Mouse (Mus musculus): ENCODE measurements around the gene Ebf1. TPM values are rescaled to one million over a fixed set of nuclear protein-coding genes. Genes with fewer than 3 reads are reported as not detected.
A peak's percentile ranks its signal among the peaks of the same experiment; 100 is the strongest.
"Not testable (repeated sequence)": the region's sequence is repeated elsewhere in the genome, so short reads cannot be mapped to it uniquely, and the experiment has no call there.

Gene Ebf1
- 3.6 and 3.7 TPM in 2 replicates for polyA plus RNA-seq (2015; fragmentation: Nextera tagmentation; extraction: Ambion mirVana)

DNA sequence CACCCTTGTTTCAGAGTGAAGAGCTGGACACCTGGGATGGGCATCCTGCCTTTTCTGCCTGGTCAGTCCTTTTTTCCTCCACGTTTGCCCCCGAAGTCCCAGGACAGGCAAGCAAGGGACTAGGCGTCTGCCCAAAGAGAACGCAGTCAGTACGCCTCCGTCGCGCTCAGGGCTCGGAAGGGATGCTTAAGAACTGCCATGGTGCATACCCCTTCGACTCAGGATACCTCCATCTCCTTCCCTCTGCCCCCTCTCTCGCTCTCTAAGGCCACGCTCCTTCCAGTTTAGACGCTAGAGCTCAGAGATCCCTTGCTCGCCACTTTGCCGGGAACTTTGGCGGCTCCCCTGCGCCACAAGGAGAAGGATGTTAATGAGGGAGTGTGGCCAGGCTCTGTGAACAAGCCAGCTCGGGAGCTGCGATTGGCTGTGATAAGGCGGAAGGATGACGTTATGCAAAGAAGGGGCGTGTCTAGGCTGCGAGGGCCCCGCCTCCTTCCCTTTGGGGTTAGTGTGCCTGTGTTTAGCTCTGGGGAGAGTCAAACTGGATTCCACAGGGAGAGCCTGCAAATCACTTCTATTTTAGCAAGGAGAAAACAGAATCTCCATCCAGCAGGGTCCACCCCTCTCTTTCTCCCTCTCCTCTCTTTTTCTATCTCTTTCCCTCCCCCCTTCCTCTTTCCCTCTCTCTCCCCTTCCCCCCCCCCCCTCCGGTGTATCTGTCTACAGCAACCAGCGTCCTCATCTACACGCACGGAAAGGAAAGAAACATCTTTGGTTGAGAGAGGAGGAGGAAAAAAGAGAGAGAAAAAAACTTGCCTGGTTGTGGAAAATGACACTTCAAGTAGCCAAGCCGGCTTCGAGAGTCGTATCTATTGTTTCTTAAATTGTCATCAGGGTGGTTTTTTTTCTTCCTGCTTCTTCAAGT lies at the start of gene Ebf1:
Gene Ebf1 (plus strand): TSS at position 530 of the 925 bp plus-strand sequence.
- peak; percentile 85 for DNase-seq (ENCODE audit: low spot score)
- H3K4me3 ChIP-seq (ENCODE audit: low read depth, low read length) = peak within 1 kb of the TSS; percentile 52

DNA sequence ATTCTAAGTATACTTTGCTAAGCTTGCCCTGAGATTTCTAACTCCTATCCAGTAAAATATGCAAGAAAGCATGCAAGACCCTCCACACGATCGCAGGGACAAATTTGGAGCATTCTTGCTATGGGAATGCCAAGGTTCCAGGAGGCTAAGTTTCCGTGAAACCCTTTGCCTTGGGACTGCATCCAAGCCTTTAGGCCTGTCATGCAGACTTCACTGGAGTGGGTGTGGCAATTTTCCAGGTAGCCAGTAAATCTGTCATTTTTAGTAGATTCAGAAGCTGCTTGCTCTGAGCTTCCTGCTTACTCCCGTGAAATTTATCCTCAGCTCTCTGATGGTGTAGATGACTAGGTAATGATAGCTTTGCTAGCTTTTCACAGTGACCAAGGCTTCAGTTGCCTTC lies 46.8 kb upstream of the Ebf1 start:
- not testable (repeated sequence) for H3K36me3 ChIP-seq (ENCODE audit: control insufficient read depth, insufficient read depth, low read length); DNase-seq (ENCODE audit: low spot score); H3K27me3 ChIP-seq (ENCODE audit: control insufficient read depth, insufficient read depth, low read length); H3K4me2 ChIP-seq (replicated peaks; ENCODE audit: low read depth); H3K9me3 ChIP-seq (ENCODE audit: control insufficient read depth, low read length); H3K4me3 ChIP-seq (ENCODE audit: low read depth, low read length); H3K9ac ChIP-seq (ENCODE audit: low read length); ATAC-seq (ENCODE audit: low FRiP score, low TSS enrichment); H3K4me1 ChIP-seq (replicated peaks; ENCODE audit: control insufficient read depth, insufficient read depth); H3K27ac ChIP-seq (replicated peaks)
- WGBS = 74% methylated on average over 4 of the region's 4 CpGs

More for the DNA sequence above, at the start of gene Ebf1:
- Histone ChIP-seq H3K9ac (ENCODE audit: low read length) (peak within 1 kb of the TSS; percentile 63), H3K27me3 (ENCODE audit: control insufficient read depth, insufficient read depth, low read length) (peaks cover 26% of the 10 kb centered on the region), H3K4me1 (replicated peaks; ENCODE audit: control insufficient read depth, insufficient read depth) (no peaks in the 10 kb centered on the region), H3K27ac (replicated peaks) (peak within 1 kb of the TSS; percentile 74), H3K9me3 (ENCODE audit: control insufficient read depth, low read length) (no peaks in the 10 kb centered on the region), H3K36me3 (ENCODE audit: control insufficient read depth, insufficient read depth, low read length) (no peaks in the 10 kb centered on the region), H3K4me2 (replicated peaks; ENCODE audit: low read depth) (peak within 1 kb of the TSS; percentile 64)
- peak; percentile 94 for ATAC-seq (ENCODE audit: low FRiP score, low TSS enrichment)
- under 1% methylated on average over 30 of the region's 31 CpGs for WGBS
- TF ChIP-seq EP300 (optimal IDR thresholded peaks at IDR 0.05) = no peak
- TF ChIP-seq CTCF (IDR thresholded peaks at IDR 0.05; ENCODE audit: low read depth) = no peak

DNA sequence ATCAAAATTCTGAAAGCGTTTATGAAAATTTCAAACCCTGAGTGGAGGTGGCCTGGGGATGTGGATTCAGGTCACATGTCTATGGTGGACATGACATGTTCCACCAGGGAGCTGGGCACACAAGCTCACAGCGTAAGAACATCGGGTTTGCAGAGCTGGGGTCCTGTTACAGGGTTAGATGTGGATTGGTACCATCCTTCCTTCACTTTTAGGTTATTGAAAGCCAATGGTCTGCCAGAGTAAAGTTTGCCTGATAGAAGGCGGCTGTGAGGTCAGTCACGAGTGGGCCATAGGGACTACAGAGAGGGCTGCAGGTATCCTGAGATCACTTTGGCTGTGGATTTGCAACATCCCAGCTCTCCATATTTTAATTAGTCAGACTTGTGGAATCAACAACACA lies 44.3 kb upstream of the Ebf1 start:
- TF ChIP-seq CTCF (IDR thresholded peaks at IDR 0.05; ENCODE audit: low read depth) (no peak), EP300 (optimal IDR thresholded peaks at IDR 0.05) (no peak)
- ATAC-seq (ENCODE audit: low FRiP score, low TSS enrichment) = no peak

GRCm38 (mm10) chr11:44573396-44573795 lies 43.7 kb upstream of the Ebf1 start:
- WGBS = 68% methylated on average over 3 of the region's 3 CpGs
- Histone ChIP-seq H3K9ac (ENCODE audit: low read length) (no peak overlapping the region), H3K9me3 (ENCODE audit: control insufficient read depth, low read length) (no peaks in the 10 kb centered on the region), H3K4me2 (replicated peaks; ENCODE audit: low read depth) (no peak overlapping the region), H3K36me3 (ENCODE audit: control insufficient read depth, insufficient read depth, low read length) (no peaks in the 10 kb centered on the region), H3K27me3 (ENCODE audit: control insufficient read depth, insufficient read depth, low read length) (no peaks in the 10 kb centered on the region), H3K4me1 (replicated peaks; ENCODE audit: control insufficient read depth, insufficient read depth) (no peaks in the 10 kb centered on the region), H3K27ac (replicated peaks) (no peak overlapping the region), H3K4me3 (ENCODE audit: low read depth, low read length) (no peak overlapping the region)
- ATAC-seq (ENCODE audit: low FRiP score, low TSS enrichment) (no peak), DNase-seq (ENCODE audit: low spot score) (no peak)
- TF ChIP-seq CTCF (IDR thresholded peaks at IDR 0.05; ENCODE audit: low read depth) (no peak), EP300 (optimal IDR thresholded peaks at IDR 0.05) (no peak)

More for the DNA sequence above, 44.3 kb upstream of the Ebf1 start:
- WGBS = 95% methylated on average over 5 of the region's 5 CpGs
- no peak overlapping the region for H3K4me3 ChIP-seq (ENCODE audit: low read depth, low read length)
- no peak overlapping the region for H3K9ac ChIP-seq (ENCODE audit: low read length)
- H3K27ac ChIP-seq (replicated peaks) = no peak overlapping the region
- H3K4me2 ChIP-seq (replicated peaks; ENCODE audit: low read depth) = no peak overlapping the region
- no peaks in the 10 kb centered on the region for H3K27me3 ChIP-seq (ENCODE audit: control insufficient read depth, insufficient read depth, low read length)
- no peaks in the 10 kb centered on the region for H3K4me1 ChIP-seq (replicated peaks; ENCODE audit: control insufficient read depth, insufficient read depth)
- no peaks in the 10 kb centered on the region for H3K36me3 ChIP-seq (ENCODE audit: control insufficient read depth, insufficient read depth, low read length)
- no peaks in the 10 kb centered on the region for H3K9me3 ChIP-seq (ENCODE audit: control insufficient read depth, low read length)
- DNase-seq (ENCODE audit: low spot score) = no peak

GRCm38 (mm10) chr11:44574391-44574790 lies 42.7 kb upstream of the Ebf1 start:
- H3K9me3 ChIP-seq (ENCODE audit: control insufficient read depth, low read length) = no peaks in the 10 kb centered on the region
- no peak for ATAC-seq (ENCODE audit: low FRiP score, low TSS enrichment)

GRCm38 (mm10) chr11:44574820-44575219 lies 42.3 kb upstream of the Ebf1 start:
- H3K36me3 ChIP-seq (ENCODE audit: control insufficient read depth, insufficient read depth, low read length) = no peaks in the 10 kb centered on the region
- no peak for TF ChIP-seq CTCF (IDR thresholded peaks at IDR 0.05; ENCODE audit: low read depth)
- H3K27ac ChIP-seq (replicated peaks) = no peak overlapping the region
- H3K4me2 ChIP-seq (replicated peaks; ENCODE audit: low read depth) = no peak overlapping the region
- H3K27me3 ChIP-seq (ENCODE audit: control insufficient read depth, insufficient read depth, low read length) = no peaks in the 10 kb centered on the region
- no peaks in the 10 kb centered on the region for H3K9me3 ChIP-seq (ENCODE audit: control insufficient read depth, low read length)
- ATAC-seq (ENCODE audit: low FRiP score, low TSS enrichment) = no peak
- no peak overlapping the region for H3K9ac ChIP-seq (ENCODE audit: low read length)
- DNase-seq (ENCODE audit: low spot score) = no peak
- H3K4me3 ChIP-seq (ENCODE audit: low read depth, low read length) = no peak overlapping the region
- WGBS = 89% methylated on average over 5 of the region's 5 CpGs
- no peaks in the 10 kb centered on the region for H3K4me1 ChIP-seq (replicated peaks; ENCODE audit: control insufficient read depth, insufficient read depth)

More at GRCm38 (mm10) chr11:44574391-44574790, 42.7 kb upstream of the Ebf1 start:
- WGBS = 90% methylated on average over 8 of the region's 8 CpGs
- Histone ChIP-seq H3K4me1 (replicated peaks; ENCODE audit: control insufficient read depth, insufficient read depth) (no peaks in the 10 kb centered on the region), H3K9ac (ENCODE audit: low read length) (no peak overlapping the region), H3K4me3 (ENCODE audit: low read depth, low read length) (no peak overlapping the region), H3K27me3 (ENCODE audit: control insufficient read depth, insufficient read depth, low read length) (no peaks in the 10 kb centered on the region), H3K36me3 (ENCODE audit: control insufficient read depth, insufficient read depth, low read length) (no peaks in the 10 kb centered on the region), H3K27ac (replicated peaks) (no peak overlapping the region), H3K4me2 (replicated peaks; ENCODE audit: low read depth) (no peak overlapping the region)
- TF ChIP-seq CTCF (IDR thresholded peaks at IDR 0.05; ENCODE audit: low read depth) = no peak
- no peak for TF ChIP-seq EP300 (optimal IDR thresholded peaks at IDR 0.05)
- DNase-seq (ENCODE audit: low spot score) = no peak

Data from stomach, postnatal 0 days (tissue).